Mouse (Mus musculus) heart, embryonic 16.5 days (tissue): ENCODE data around the gene Ankk1. TPM values are rescaled to one million over a fixed set of nuclear protein-coding genes. Genes with fewer than 3 reads are reported as not detected.

ENCODE experiments used
- ATAC-seq: fragments of 200-750 bp; cut with Nextera tagmentation; replicated peaks from 2 replicates; pipeline ENCODE4 v1.8.0; 2017; ENCODE audit warnings: moderate number of reproducible peaks; ENCODE audit not compliant: insufficient read depth, low FRiP score; ENCODE audit errors: extremely low read depth
- H3K27ac ChIP-seq: fragments of 300-500 bp; sonication (generic); 2 replicates; pipeline ENCODE4 v1.5.1; 2014; ENCODE audit warnings: mild to moderate bottlenecking, low read length, control low read depth, moderate library complexity
- H3K27me3 ChIP-seq: fragments of 300-500 bp; sonication (generic); 2 replicates; pipeline ENCODE4 v1.6.1; 2014; ENCODE audit warnings: low read length, mixed read lengths; ENCODE audit not compliant: control insufficient read depth, insufficient read depth
- H3K36me3 ChIP-seq: fragments of 300-500 bp; sonication (generic); 2 replicates; pipeline ENCODE4 v1.6.1; 2014; ENCODE audit not compliant: control insufficient read depth, insufficient read depth
- H3K4me1 ChIP-seq: fragments of 300-500 bp; sonication (generic); 2 replicates; pipeline ENCODE4 v1.6.1; 2014; ENCODE audit warnings: low read length, mixed read lengths; ENCODE audit not compliant: control insufficient read depth, insufficient read depth
- H3K4me2 ChIP-seq: fragments of 300-500 bp; sonication (generic); 2 replicates; pipeline ENCODE4 v1.6.1; 2014; ENCODE audit warnings: low read depth, mild to moderate bottlenecking, control low read depth, low read length
- H3K4me3 ChIP-seq: fragments of 300-500 bp; sonication (generic); 2 replicates; pipeline ENCODE4 v1.5.1; 2014; ENCODE audit warnings: mild to moderate bottlenecking, control low read depth, low read length
- H3K9ac ChIP-seq: fragments of 300-500 bp; sonication (generic); 2 replicates; pipeline ENCODE4 v1.6.1; 2014; ENCODE audit warnings: low read length, control low read depth
- H3K9me3 ChIP-seq: fragments of 300-500 bp; sonication (generic); replicated peaks from 2 replicates; pipeline ENCODE4 v1.6.1; 2016; ENCODE audit warnings: low read length; ENCODE audit not compliant: control insufficient read depth
- WGBS: fragments of 180-500 bp; shearing (Covaris S2); extraction: QIAGEN DNeasy Blood & Tissue Kit; methylation state at CpG from one replicate; pipeline ENCODE4 v1.1.7; 2014; 5-methylcytosine and 5-hydroxymethylcytosine counted together
- polyA plus RNA-seq: library from polyadenylated mRNA; unstranded; fragments of >200 nt; fragmentation: Nextera tagmentation; extraction: Ambion mirVana; gene quantifications from 2 replicates; pipeline ENCODE4 v1.2.1, GENCODE M21; 2015

Gene Ankk1
- polyA plus RNA-seq: not detected in 2 replicates

DNA sequence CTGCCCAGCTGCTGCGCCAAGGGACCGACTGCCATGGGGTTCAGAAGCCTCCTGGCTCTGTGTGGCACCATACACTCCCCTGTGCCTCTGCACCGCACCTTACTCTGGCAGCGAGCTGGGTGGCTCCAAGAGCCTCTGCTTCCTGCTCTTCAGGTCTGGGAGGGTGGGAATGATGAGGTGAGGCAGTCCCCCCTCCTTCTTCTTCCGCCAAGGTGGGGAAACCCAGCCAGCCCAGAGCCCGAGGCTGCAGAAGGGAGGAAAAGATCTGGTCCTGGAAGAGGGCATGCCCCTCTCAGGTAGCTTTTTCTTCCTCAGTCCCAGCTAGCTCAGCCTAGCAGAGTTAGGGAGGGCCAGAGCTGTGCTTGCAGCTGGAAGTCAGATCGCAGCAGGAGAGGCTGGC lies at the start of gene Ankk1:
Gene Ankk1 (minus strand): TSS at position 101 of the 400 bp plus-strand sequence.
- no peaks in the 10 kb centered on the region for H3K9me3 ChIP-seq
- no peaks in the 10 kb centered on the region for H3K4me1 ChIP-seq
- no peak within 1 kb of the TSS for H3K4me3 ChIP-seq
- ATAC-seq: no peak
- 81% methylated on average over 7 of the region's 7 CpGs for WGBS
- no peaks in the 10 kb centered on the region for H3K36me3 ChIP-seq
- H3K4me2 ChIP-seq: no peak within 1 kb of the TSS
- no peaks in the 10 kb centered on the region for H3K27me3 ChIP-seq
- no peak within 1 kb of the TSS for H3K27ac ChIP-seq
- H3K9ac ChIP-seq: no peak within 1 kb of the TSS

DNA sequence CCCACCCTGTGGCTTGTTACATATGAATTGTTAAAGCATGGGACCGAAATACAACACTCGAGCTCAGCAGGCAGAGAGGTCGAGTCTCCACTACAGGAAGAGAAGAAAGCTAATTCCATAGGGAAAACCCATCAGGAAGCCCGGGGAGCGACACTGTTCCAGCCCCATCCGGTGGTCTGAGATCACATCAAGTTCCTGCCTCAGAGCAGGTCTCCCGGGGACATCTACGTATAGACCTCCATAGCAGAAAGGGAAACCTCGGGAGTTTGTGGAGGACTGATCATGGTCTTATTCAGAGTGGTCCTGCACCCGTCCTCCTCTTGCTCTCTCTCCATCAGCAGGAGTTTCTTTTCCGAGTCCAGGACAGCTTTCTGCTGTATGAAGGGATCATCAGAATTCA lies 45.3 kb upstream of the Ankk1 start:
- Histone ChIP-seq H3K27ac (no peak overlapping the region), H3K4me1 (no peaks in the 10 kb centered on the region), H3K4me2 (no peak overlapping the region), H3K9ac (no peak overlapping the region), H3K27me3 (no peaks in the 10 kb centered on the region), H3K36me3 (no peaks in the 10 kb centered on the region), H3K9me3 (no peaks in the 10 kb centered on the region), H3K4me3 (no peak overlapping the region)
- no peak for ATAC-seq
- 55% methylated on average over 11 of the region's 11 CpGs for WGBS

DNA sequence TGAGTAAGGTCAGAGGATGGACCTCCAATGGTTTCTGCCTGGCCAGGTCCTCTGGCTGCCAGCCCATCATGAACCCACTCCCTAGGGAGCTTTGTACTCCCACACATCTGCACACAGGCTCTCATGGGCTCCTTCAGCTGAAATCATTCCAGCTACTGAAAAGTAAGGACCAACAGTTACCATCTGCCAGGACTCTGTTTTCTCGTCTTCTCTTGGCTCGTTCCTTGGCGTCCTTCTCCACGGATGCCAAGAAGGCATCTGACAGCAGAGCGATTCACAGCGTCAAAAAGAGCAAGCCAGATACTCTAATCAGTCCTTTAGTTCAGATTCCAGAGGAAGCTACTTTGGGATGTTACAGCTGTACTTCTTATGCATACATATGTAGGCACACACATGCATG lies 44.1 kb upstream of the Ankk1 start:
- Histone ChIP-seq H3K36me3 (no peaks in the 10 kb centered on the region), H3K4me1 (no peaks in the 10 kb centered on the region), H3K4me2 (no peak overlapping the region), H3K4me3 (no peak overlapping the region), H3K9ac (no peak overlapping the region), H3K27ac (no peak overlapping the region), H3K9me3 (no peaks in the 10 kb centered on the region), H3K27me3 (no peaks in the 10 kb centered on the region)
- ATAC-seq: no peak
- 76% methylated on average over 6 of the region's 6 CpGs for WGBS

DNA sequence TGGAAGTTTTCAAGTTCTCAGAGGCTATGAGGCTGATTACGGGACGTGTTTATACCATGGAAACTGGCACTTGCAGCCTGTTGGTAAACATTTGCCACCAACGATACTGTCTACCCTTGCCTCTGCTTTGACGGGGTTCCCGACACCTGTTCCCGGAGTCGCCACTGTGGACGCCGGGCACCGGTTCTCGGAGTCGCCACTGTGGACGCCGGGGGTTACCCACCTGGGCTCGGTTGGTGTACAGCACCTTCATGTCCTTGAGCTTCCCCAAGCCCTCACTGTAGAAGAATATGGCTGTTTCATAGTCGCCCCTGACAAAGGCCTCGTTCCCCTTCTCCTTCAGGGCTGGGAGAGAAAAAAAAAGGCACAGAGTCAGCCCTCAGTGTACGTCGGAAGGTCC lies 43.2 kb upstream of the Ankk1 start:
- 93% methylated on average over 19 of the region's 19 CpGs for WGBS
- H3K36me3 ChIP-seq: no peaks in the 10 kb centered on the region
- H3K27ac ChIP-seq: no peak overlapping the region
- H3K9me3 ChIP-seq: no peaks in the 10 kb centered on the region
- H3K27me3 ChIP-seq: no peaks in the 10 kb centered on the region
- H3K4me2 ChIP-seq: no peak overlapping the region
- no peak for ATAC-seq
- H3K4me1 ChIP-seq: no peaks in the 10 kb centered on the region
- H3K4me3 ChIP-seq: no peak overlapping the region
- H3K9ac ChIP-seq: no peak overlapping the region

DNA sequence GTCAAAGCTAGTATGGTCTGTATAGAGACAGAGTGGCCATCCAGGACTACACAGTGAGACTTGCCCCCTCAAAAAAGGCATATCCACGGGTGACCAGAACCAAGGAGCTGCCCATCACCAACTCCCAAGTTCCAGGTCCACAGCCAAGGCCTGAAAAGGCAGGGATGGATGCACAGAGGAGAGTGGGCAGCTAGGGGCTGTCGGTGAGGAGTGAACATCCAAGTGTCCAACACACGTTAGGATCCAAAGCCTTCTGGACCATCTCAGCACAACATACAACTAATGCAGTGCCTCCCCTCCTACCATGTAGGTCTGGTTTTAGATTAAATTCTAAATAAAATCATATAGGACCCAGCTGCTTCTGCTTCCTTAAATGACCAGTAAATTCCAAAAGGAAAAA lies 29.3 kb upstream of the Ankk1 start:
- Histone ChIP-seq H3K9me3 (no peaks in the 10 kb centered on the region), H3K9ac (no peak overlapping the region), H3K36me3 (no peaks in the 10 kb centered on the region), H3K4me1 (no peaks in the 10 kb centered on the region), H3K4me2 (no peak overlapping the region), H3K27me3 (no peaks in the 10 kb centered on the region), H3K27ac (no peak overlapping the region), H3K4me3 (no peak overlapping the region)
- WGBS: 79% methylated on average over 3 of the region's 3 CpGs
- no peak for ATAC-seq

DNA sequence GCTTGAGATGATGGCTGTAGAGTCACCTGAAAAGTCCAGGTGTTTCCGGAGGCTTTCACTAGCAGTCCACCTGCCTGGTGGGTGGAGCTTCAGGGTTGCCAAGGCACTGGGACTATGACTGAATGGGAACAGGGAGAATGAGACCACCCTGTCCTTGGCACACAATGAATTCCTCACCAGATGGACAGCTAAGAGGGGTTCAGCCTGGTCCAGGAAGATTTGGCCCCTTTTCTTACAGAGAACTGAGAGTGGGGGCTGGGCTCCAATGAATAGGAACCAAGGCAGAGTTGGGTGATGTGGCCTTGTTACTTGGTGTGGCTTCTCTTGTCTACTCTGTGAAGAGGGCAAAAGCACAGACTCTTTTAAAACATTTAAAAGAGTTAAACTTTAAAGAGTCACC lies 25.6 kb upstream of the Ankk1 start:
- 89% methylated on average over 1 of the region's 1 CpGs for WGBS
- Histone ChIP-seq H3K27me3 (no peaks in the 10 kb centered on the region), H3K4me2 (no peak overlapping the region), H3K36me3 (no peaks in the 10 kb centered on the region), H3K9ac (no peak overlapping the region), H3K4me3 (no peak overlapping the region), H3K4me1 (no peaks in the 10 kb centered on the region), H3K27ac (no peak overlapping the region), H3K9me3 (no peaks in the 10 kb centered on the region)
- ATAC-seq: no peak

DNA sequence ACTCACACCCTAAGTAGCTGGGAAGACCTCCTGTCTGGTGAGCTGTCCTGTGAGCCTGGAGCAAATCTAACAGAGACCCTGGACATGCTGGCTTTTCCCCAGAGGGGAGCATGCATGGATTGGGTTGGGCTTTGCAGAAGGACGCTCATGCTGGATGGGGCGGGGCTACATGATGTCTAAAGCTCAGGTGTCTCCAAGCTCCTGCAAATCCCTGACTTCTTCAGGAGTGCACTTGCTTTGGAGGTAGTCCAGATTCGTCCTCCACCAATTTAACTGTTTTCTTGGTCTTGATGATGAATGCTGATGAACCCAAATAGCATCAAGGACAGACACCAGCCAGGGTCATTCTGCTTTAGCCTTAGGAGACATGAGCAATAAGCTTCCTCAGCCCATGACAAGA lies 23.7 kb upstream of the Ankk1 start:
- Histone ChIP-seq H3K36me3 (no peaks in the 10 kb centered on the region), H3K4me2 (no peak overlapping the region), H3K4me1 (no peaks in the 10 kb centered on the region), H3K4me3 (no peak overlapping the region), H3K9me3 (no peaks in the 10 kb centered on the region), H3K27ac (no peak overlapping the region), H3K9ac (no peak overlapping the region), H3K27me3 (no peaks in the 10 kb centered on the region)
- 59% methylated on average over 3 of the region's 3 CpGs for WGBS
- no peak for ATAC-seq

DNA sequence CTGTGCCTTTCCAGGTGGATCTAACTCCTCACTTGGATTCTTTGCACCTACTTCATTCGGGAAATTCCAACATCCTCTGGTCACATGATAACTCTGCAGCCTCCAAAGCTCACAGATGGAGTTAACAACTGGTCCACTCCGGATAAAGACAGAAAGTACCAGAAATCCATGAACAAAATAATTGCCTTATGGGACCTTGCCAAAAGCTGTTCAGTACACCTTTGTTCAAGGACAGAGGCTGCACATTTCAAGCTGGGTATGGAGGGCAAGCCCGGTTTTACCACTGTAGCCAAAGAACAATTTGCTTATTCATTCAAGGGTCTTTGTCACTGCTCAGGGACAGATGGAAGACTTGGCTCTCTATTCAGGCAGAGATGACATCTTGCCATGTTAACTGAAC lies 15.8 kb upstream of the Ankk1 start:
- no peaks in the 10 kb centered on the region for H3K4me1 ChIP-seq
- H3K9ac ChIP-seq: no peak overlapping the region
- ATAC-seq: no peak
- H3K9me3 ChIP-seq: no peaks in the 10 kb centered on the region
- H3K27ac ChIP-seq: no peak overlapping the region
- no peak overlapping the region for H3K4me3 ChIP-seq
- no peak overlapping the region for H3K4me2 ChIP-seq
- H3K27me3 ChIP-seq: no peaks in the 10 kb centered on the region
- no peaks in the 10 kb centered on the region for H3K36me3 ChIP-seq
- WGBS: 74% methylated on average over 3 of the region's 3 CpGs

DNA sequence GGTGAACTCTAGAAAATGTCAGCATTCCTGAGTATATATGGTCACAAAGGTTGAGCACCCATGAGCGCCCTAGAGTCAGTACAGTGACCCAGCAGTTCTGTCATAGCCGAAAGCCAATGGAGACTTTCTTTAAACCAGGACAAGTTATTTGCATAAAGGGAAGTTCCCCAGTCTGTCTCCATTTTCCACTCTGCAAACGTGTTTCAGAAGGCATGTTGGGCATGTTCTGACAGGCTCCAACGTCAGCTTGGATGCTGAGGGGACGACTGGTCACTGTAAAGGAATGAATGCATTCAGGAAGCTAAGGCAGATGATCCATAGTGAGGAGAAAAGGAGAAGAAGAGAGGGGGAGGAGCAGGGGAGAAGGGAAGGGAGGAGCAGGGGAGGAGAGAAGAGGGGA lies 657 bp upstream of the Ankk1 start:
- 62% methylated on average over 5 of the region's 5 CpGs for WGBS

DNA sequence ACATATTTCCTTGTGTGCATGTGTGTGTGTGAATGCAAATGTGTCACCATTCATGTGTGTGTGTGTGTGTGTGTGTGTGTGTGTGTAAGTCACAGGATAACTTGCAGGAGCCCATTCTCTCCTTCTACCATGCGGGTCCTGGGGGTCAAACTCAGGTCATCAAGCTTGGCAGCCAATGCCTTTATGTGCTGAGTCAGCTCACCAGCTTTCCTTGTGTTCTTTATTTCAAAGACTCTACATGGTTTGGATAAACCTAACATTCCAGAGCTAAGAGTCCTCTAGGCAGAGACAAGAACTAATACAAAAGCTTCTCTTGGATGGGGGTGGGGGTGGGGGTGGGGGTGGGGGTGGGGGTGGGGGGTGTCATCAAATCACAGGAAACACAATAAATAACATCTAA lies 1.2 kb downstream of the Ankk1 start:
- no peak overlapping the region for H3K4me2 ChIP-seq
- no peak for ATAC-seq
- no peaks in the 10 kb centered on the region for H3K36me3 ChIP-seq
- no peak overlapping the region for H3K9ac ChIP-seq
- no peaks in the 10 kb centered on the region for H3K4me1 ChIP-seq
- WGBS: 16% methylated on average over 1 of the region's 1 CpGs
- no peak overlapping the region for H3K4me3 ChIP-seq
- H3K9me3 ChIP-seq: no peaks in the 10 kb centered on the region
- H3K27me3 ChIP-seq: no peaks in the 10 kb centered on the region
- no peak overlapping the region for H3K27ac ChIP-seq

More for the DNA sequence above, 657 bp upstream of the Ankk1 start:
- H3K27ac ChIP-seq: no peak overlapping the region
- H3K9ac ChIP-seq: no peak overlapping the region
- no peak for ATAC-seq
- H3K4me1 ChIP-seq: no peaks in the 10 kb centered on the region
- no peaks in the 10 kb centered on the region for H3K36me3 ChIP-seq
- H3K9me3 ChIP-seq: no peaks in the 10 kb centered on the region
- no peak overlapping the region for H3K4me3 ChIP-seq
- no peaks in the 10 kb centered on the region for H3K27me3 ChIP-seq
- no peak overlapping the region for H3K4me2 ChIP-seq
